Mouse (Mus musculus) intestine, embryonic 15.5 days (tissue): ENCODE measurements around the gene Kcnj4. TPM values are rescaled to one million over a fixed set of nuclear protein-coding genes. Genes with fewer than 3 reads are reported as not detected.

Experiments used
- ATAC-seq: fragments of 200-750 bp; cut with Nextera tagmentation; 2 replicates; pipeline ENCODE4 v1.8.0; 2017; ENCODE audit warnings: moderate TSS enrichment, moderate library complexity
- H3K27ac ChIP-seq: fragments of 300-500 bp; sonication (generic); 2 replicates; pipeline ENCODE4 v1.5.1; 2015; ENCODE audit warnings: mild to moderate bottlenecking, inconsistent platforms
- H3K27me3 ChIP-seq: fragments of 300-500 bp; sonication (generic); replicated peaks from 2 replicates; pipeline ENCODE4 v1.6.1; 2015; ENCODE audit warnings: inconsistent platforms
- H3K36me3 ChIP-seq: fragments of 300-500 bp; sonication (generic); 2 replicates; pipeline ENCODE4 v1.6.1; 2015; ENCODE audit warnings: inconsistent platforms
- H3K4me1 ChIP-seq: fragments of 300-500 bp; sonication (generic); replicated peaks from 2 replicates; pipeline ENCODE4 v1.6.1; 2015; ENCODE audit warnings: inconsistent platforms
- H3K4me2 ChIP-seq: fragments of 300-500 bp; sonication (generic); replicated peaks from 2 replicates; pipeline ENCODE4 v1.6.1; 2015; ENCODE audit warnings: mild to moderate bottlenecking, inconsistent platforms
- H3K4me3 ChIP-seq: fragments of 300-500 bp; sonication (generic); replicated peaks from 2 replicates; pipeline ENCODE4 v1.5.1; 2015; ENCODE audit warnings: inconsistent platforms
- H3K9ac ChIP-seq: fragments of 300-500 bp; sonication (generic); 2 replicates; pipeline ENCODE4 v1.6.1; 2015; ENCODE audit warnings: inconsistent platforms
- H3K9me3 ChIP-seq: fragments of 300-500 bp; sonication (generic); 2 replicates; pipeline ENCODE4 v1.6.1; 2016; ENCODE audit warnings: inconsistent platforms
- WGBS: fragments of 180-500 bp; shearing (Covaris S2); methylation state at CpG from one replicate; pipeline ENCODE4 v1.1.7; 2015; 5-methylcytosine and 5-hydroxymethylcytosine counted together
- polyA plus RNA-seq: library from polyadenylated mRNA; unstranded; fragments of >200 nt; fragmentation: Nextera tagmentation; extraction: Ambion mirVana; gene quantifications from 2 replicates; pipeline ENCODE4 v1.2.1, GENCODE M21; 2015

Gene Kcnj4
- polyA plus RNA-seq, 1 experiment from 2014 or later, result not detected

DNA sequence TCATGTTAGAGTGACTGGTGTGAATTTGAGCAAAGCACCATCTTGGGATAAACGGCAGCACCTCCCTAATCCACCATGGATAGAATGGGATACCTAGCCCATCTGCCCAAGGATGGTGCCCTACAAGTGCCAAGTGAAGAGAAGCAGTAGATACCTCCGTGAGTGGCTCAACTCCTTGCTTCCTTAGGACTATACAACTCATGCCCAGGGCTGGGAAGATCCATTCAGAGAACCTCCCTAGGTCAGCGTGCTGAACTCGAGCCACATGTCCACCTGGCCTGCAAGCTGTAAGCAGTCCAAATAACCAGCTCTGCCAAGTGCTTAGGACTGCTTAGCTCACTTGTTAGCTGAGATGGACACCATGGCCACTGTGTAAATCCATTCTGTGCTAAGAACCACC lies 22.2 kb upstream of the Kcnj4 start:
- no peak overlapping the region for H3K4me3 ChIP-seq
- peaks cover 53% of the 10 kb centered on the region for H3K36me3 ChIP-seq
- H3K4me1 ChIP-seq, result 0 out of 2 replicates have a peak, but pooled peaks cover 3% of the 10 kb centered on the region
- 78% methylated on average over 4 of the region's 4 CpGs for WGBS
- no peak overlapping the region for H3K9ac ChIP-seq
- no peaks in the 10 kb centered on the region for H3K27me3 ChIP-seq
- no peak overlapping the region for H3K27ac ChIP-seq
- no peak overlapping the region for H3K4me2 ChIP-seq
- H3K9me3 ChIP-seq, result no peaks in the 10 kb centered on the region
- ATAC-seq, result no peak

DNA sequence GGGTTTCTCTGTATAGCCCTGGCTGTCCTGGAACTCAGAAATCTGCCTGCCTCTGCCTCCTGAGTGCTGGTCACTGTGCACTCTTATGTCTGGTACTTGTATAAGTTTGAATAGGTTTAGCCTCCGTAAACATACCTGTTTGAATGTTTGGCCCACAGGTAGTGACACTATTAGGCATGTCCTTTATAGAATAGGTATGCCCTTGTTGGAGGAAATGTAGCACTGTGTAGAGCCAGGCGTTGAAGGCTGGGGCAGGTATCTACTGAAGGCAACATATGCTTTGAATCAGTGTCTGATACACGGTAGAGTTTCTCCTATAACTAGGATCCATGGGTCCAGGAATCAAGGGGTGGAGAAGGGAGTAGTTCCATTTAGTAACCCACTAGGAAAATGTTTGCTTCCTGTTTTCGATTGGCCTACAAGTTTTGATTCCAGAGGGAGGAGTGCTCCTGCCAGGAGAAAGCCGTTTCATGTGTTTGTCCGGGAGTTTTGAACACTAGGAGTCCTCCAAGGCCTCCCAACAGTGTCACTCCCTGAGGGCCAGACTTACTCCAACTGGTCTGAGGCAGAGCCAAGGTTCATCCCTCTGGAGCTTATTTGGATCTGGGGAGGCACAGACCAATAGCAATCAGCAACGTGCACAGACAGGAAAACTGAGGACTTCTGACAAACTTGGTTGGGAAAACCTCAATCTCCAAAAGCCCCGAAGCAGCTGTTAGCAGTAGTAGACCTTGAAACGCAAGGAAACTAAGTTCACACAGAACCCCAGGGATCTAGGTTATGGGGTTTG lies 21.1 kb upstream of the Kcnj4 start:
- WGBS, result 68% methylated on average over 9 of the region's 9 CpGs
- no peak overlapping the region for H3K27ac ChIP-seq

DNA sequence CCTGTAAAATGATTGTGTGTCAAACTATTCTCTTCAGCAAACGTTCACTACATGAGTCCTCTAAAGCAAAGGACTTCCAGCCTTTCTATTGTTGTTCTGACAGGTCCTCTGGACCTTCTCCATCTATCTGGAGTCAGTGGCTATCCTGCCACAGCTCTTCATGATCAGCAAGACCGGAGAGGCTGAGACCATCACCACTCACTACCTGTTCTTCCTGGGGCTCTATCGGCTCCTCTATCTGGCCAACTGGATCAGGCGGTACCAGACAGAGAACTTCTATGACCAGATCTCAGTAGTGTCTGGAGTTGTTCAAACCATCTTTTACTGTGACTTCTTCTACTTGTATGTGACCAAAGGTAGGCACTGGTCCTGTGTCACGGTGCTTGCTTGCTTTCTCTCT lies 20.5 kb upstream of the Kcnj4 start:
- Histone ChIP-seq H3K4me1 (0 out of 2 replicates have a peak, but pooled peaks cover 3% of the 10 kb centered on the region), H3K36me3 (peaks cover 45% of the 10 kb centered on the region), H3K27ac (no peak overlapping the region), H3K9me3 (no peaks in the 10 kb centered on the region), H3K4me3 (no peak overlapping the region), H3K4me2 (no peak overlapping the region), H3K27me3 (no peaks in the 10 kb centered on the region), H3K9ac (no peak overlapping the region)
- 89% methylated on average over 5 of the region's 5 CpGs for WGBS
- ATAC-seq, result no peak

More for the DNA sequence above, 21.1 kb upstream of the Kcnj4 start:
- no peaks in the 10 kb centered on the region for H3K9me3 ChIP-seq
- peaks cover 45% of the 10 kb centered on the region for H3K36me3 ChIP-seq
- no peak overlapping the region for H3K4me2 ChIP-seq
- ATAC-seq, result no peak; the same call in 1 of the 2 replicates
- H3K9ac ChIP-seq, result no peak overlapping the region
- 0 out of 2 replicates have a peak, but pooled peaks cover 3% of the 10 kb centered on the region for H3K4me1 ChIP-seq
- no peaks in the 10 kb centered on the region for H3K27me3 ChIP-seq
- H3K4me3 ChIP-seq, result no peak overlapping the region

DNA sequence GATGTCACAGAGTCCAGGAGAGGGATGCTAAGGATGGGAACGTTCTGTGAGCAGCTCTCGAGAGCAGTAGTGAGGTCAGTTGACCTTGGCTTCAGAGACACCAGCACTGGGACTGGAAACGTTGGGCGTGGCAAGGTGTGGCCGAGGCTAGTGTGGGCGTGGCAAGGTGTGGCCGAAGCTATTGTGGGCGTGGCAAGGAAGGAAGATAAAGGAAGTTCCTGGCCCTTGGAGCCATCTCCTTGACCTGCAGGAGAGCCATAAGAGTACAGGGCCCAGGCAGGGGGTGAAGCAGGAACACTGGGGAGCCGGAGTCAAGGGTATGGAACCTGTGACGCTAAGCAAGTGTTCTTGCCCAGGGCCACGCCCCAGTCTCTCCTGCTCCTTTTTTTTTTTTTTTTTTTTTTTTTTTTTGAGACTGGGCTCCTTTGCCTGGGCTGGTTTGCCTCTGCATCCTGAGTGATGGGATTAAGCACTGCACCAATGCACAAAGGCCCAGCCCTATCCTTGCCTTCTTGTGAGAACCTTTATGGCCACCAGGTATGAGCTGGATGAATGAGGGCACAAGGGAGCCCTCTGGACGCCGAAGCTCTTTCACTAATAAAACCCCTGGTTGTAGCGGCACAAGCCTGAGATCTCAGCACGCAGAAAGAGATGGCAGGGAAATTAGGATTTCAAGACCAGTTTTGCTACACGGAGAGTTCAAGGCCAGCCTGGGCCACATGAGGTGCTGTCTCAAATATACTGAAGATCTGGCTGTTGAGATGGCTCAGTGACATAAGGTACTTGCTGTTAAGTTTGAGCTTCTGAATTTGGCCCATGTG lies 14.6 kb upstream of the Kcnj4 start:
- H3K4me1 ChIP-seq, result peaks cover 20% of the 10 kb centered on the region
- no peak overlapping the region for H3K4me3 ChIP-seq
- no peak overlapping the region for H3K9ac ChIP-seq
- no peak for ATAC-seq
- no peak overlapping the region for H3K4me2 ChIP-seq
- H3K27ac ChIP-seq, result no peak overlapping the region
- WGBS, result 47% methylated on average over 16 of the region's 16 CpGs
- H3K27me3 ChIP-seq, result peaks cover 22% of the 10 kb centered on the region; the same call in 1 of the 2 replicates
- H3K36me3 ChIP-seq, result peaks cover 16% of the 10 kb centered on the region
- no peaks in the 10 kb centered on the region for H3K9me3 ChIP-seq

GRCm38 (mm10) chr15:79518571-79518970 lies 13.5 kb upstream of the Kcnj4 start:
- Histone ChIP-seq H3K4me1 (peaks cover 25% of the 10 kb centered on the region), H3K27ac (no peak overlapping the region), H3K4me3 (no peak overlapping the region), H3K27me3 (peaks cover 33% of the 10 kb centered on the region), H3K9ac (no peak overlapping the region), H3K4me2 (no peak overlapping the region), H3K9me3 (no peaks in the 10 kb centered on the region), H3K36me3 (peaks cover 10% of the 10 kb centered on the region)
- 81% methylated on average over 3 of the region's 3 CpGs for WGBS
- ATAC-seq, result no peak

GRCm38 (mm10) chr15:79517710-79518109 lies 12.7 kb upstream of the Kcnj4 start:
- Histone ChIP-seq H3K27me3 (peaks cover 36% of the 10 kb centered on the region), H3K4me2 (peak overlapping the region; percentile 95), H3K9ac (peak overlapping the region; percentile 64; the same call in 1 of the 2 replicates), H3K27ac (no peak overlapping the region), H3K4me1 (peaks cover 25% of the 10 kb centered on the region), H3K36me3 (peaks cover 2% of the 10 kb centered on the region), H3K9me3 (no peaks in the 10 kb centered on the region), H3K4me3 (peak overlapping the region; percentile 66; the same call in 1 of the 2 replicates)
- 76% methylated on average over 4 of the region's 4 CpGs for WGBS
- no peak for ATAC-seq

DNA sequence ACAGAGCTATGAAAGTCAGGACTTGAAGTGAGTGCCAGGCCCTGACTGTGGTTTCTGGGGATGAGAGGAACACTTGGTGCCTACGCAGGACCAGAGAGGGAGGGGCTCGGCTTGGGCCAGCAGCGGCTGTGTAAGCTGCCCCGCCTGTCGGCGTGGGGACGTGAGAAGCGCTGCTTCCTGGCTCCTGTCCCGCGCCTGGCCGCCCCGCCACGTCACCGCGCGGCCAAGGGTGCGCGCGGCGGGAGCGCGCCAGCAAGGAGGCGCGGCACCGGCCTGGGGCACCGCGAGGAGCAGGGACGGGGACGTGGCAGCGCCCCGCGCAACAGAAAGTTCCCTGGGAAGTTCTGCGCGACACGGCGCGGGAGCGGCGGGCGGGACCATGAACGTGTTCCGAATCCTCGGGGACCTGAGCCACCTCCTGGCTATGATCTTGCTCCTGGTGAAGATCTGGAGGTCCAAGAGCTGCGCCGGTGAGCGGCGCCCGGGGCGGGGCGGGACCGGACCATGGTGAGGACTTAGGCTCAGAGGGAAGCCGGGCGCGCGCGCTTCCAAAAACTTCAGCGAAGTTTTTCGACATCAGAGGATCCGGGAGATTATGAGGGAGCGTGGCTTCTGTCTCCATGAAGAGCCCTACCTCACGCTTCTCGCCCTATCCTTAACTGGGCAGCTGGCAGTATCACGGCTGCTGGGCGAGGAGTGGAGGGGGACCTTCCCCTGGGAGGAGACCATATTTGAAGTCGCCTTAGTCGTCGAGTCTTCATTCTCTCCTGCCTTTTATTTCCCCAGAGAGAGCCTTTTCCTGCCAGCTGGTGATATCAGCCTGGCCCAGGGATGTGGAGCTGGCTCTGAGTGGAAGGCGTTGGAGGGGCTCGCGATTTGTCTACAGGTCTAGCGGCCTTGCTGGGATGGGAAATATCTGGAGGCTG lies 11.4 kb upstream of the Kcnj4 start, which contains the start of gene Kdelr3:
Kdelr3 (plus strand) TSS at position 241 of the 926 bp plus-strand sequence.
- ATAC-seq, result peak; percentile 84
- H3K36me3 ChIP-seq, result no peaks in the 10 kb centered on the region
- peak within 1 kb of the TSS; percentile 66 for H3K4me3 ChIP-seq
- WGBS, result under 1% methylated on average over 71 of the region's 71 CpGs
- H3K9ac ChIP-seq, result peak within 1 kb of the TSS; percentile 64
- H3K4me1 ChIP-seq, result peaks cover 33% of the 10 kb centered on the region
- H3K9me3 ChIP-seq, result no peaks in the 10 kb centered on the region
- H3K27ac ChIP-seq, result peak within 1 kb of the TSS; percentile 68
- H3K27me3 ChIP-seq, result peaks cover 40% of the 10 kb centered on the region
- peak within 1 kb of the TSS; percentile 95 for H3K4me2 ChIP-seq

DNA sequence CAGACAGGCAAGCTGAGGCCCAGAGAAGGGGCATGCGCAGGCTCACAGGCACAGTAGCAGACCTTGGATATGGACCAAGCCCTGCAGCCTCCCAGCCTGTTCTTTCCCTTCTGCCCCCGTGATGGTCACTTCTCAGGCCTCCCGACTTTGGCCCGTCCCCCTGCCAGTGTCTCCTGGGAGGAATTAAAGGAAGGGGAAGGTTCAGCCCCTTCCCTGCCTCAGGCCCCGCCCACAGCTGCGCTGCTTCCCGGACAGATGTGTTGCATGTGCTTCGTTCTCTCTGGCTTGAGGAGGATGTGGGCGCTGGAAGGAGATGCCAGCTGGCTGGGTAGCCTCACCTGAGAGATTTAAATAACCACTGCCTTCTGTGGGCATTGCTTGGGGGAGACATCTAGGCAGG lies 8.9 kb upstream of the Kcnj4 start:
- Histone ChIP-seq H3K36me3 (no peaks in the 10 kb centered on the region), H3K9me3 (no peaks in the 10 kb centered on the region), H3K27me3 (peaks cover 62% of the 10 kb centered on the region), H3K27ac (no peak overlapping the region), H3K9ac (no peak overlapping the region), H3K4me1 (peaks cover 29% of the 10 kb centered on the region), H3K4me3 (peak overlapping the region; percentile 7; the same call in 1 of the 2 replicates), H3K4me2 (no peak overlapping the region; the same call in 1 of the 2 replicates)
- no peak; the same call in 1 of the 2 replicates for ATAC-seq
- 11% methylated on average over 9 of the region's 9 CpGs for WGBS

DNA sequence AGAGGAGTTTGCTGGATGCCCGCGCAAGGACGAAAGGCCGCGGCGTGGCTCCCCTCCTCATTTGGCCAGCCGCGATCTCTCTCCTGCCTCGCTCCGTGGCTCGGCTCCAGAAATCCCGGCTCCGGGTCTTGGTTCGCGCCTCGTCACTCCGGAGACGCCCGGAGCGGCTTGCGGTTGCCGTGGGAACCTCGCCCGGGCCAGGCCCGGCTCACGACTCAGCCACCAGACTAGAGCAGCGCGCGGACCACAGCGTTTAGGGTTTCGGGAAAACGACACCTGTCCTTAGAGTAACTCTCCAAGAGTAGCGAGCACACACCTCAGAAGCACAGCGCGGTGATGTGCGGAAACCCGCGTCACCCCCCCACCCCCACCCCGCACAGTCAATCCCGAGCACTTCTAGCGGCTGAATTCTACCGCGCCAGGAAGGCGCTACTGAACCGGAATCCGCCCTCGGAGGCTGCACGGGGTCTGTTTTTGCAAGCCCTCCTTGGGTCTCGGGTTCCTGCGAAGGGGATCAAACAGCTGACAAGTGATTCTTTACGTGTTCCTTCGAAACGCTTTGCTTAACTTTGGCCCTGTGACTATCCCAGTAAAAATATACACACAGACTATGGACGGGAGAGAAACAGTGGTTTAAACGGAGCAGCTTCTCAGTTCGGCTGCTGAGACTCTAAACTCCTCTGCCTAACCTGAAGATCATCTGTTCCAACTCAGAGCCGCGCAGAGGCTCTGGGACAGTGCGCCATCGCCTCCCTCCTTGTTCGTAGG lies 6.7 kb upstream of the Kcnj4 start:
- H3K36me3 ChIP-seq, result no peaks in the 10 kb centered on the region
- peak overlapping the region; percentile 83 for H3K4me2 ChIP-seq
- H3K9me3 ChIP-seq, result no peaks in the 10 kb centered on the region
- peak overlapping the region; percentile 40 for H3K4me3 ChIP-seq
- 3% methylated on average over 61 of the region's 61 CpGs for WGBS
- no peak overlapping the region for H3K27ac ChIP-seq
- peaks cover 70% of the 10 kb centered on the region for H3K27me3 ChIP-seq
- H3K9ac ChIP-seq, result 0 out of 2 replicates have a peak overlapping the region, but pooled peaks have one; percentile 23
- peak; percentile 79 for ATAC-seq
- peaks cover 18% of the 10 kb centered on the region; the same call in 1 of the 2 replicates for H3K4me1 ChIP-seq

DNA sequence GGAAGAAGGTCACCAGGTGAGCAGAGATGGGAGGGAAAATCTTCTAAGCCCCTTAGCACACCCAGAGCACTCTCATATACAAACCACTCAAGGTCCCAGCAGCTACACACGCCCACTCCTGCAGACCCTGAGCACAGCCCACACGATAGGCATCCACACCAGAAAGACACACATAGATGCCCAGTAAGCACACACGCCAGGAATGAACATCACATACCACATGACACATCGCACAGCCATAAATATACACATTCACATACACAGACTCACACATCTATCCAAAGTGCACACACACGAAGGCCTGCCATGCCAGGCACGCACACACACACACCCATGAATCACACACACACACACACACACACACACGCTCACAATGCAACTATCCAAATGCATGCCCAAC lies 5.4 kb upstream of the Kcnj4 start:
- WGBS, result 76% methylated on average over 7 of the region's 7 CpGs
- Histone ChIP-seq H3K4me2 (no peak overlapping the region), H3K27me3 (peaks cover 74% of the 10 kb centered on the region), H3K9me3 (no peaks in the 10 kb centered on the region), H3K4me3 (no peak overlapping the region), H3K9ac (no peak overlapping the region), H3K4me1 (peaks cover 19% of the 10 kb centered on the region), H3K27ac (no peak overlapping the region), H3K36me3 (no peaks in the 10 kb centered on the region)
- ATAC-seq, result no peak

- no peaks in the 10 kb centered on the region for H3K36me3 ChIP-seq
- H3K27me3 ChIP-seq, result peaks cover 77% of the 10 kb centered on the region
- peaks cover 24% of the 10 kb centered on the region for H3K4me1 ChIP-seq
- WGBS, result 32% methylated on average over 6 of the region's 6 CpGs
- H3K9me3 ChIP-seq, result no peaks in the 10 kb centered on the region
- no peak overlapping the region for H3K9ac ChIP-seq
- no peak overlapping the region for H3K4me3 ChIP-seq
- ATAC-seq, result no peak
- H3K4me2 ChIP-seq, result no peak overlapping the region
- no peak overlapping the region for H3K27ac ChIP-seq
Observed at GRCm38 (mm10) chr15:79509998-79510397, 5.0 kb upstream of the Kcnj4 start.
